Mouse (Mus musculus) urinary bladder, adult 18-20 months (tissue): ENCODE results near the gene Noa1.

Source experiments
- DNase-seq, 2 experiments: peaks; one replicate each; pipeline ENCODE4 v3.0.0; 2022; ENCODE audit warnings: low spot score in 2 of 2, mixed read lengths in 2 of 2

Gene Noa1

GRCm38 (mm10) chr5:77254402-77254801 lies 55.5 kb downstream of the Noa1 start:
- DNase-seq = no peak

GRCm38 (mm10) chr5:77253154-77253553 lies 56.7 kb downstream of the Noa1 start:
- DNase-seq = no peak

GRCm38 (mm10) chr5:77252115-77252827 lies 57.6 kb downstream of the Noa1 start:
- no peak for DNase-seq

GRCm38 (mm10) chr5:77251656-77252055 lies 58.2 kb downstream of the Noa1 start:
- no peak for DNase-seq

GRCm38 (mm10) chr5:77250083-77250482 lies 59.8 kb downstream of the Noa1 start:
- no peak for DNase-seq

GRCm38 (mm10) chr5:77245787-77246671 lies 63.9 kb downstream of the Noa1 start:
- no peak for DNase-seq

- DNase-seq = no peak
These were observed 64.5 kb downstream of the Noa1 start for GRCm38 (mm10) chr5:77245463-77245786.

- no peak for DNase-seq
These were observed 65.4 kb downstream of the Noa1 start for GRCm38 (mm10) chr5:77244331-77244987.
